Mouse (Mus musculus) lung, adult 10 weeks (tissue): ENCODE measurements around the gene Ecel1. TPM values are rescaled to one million over a fixed set of nuclear protein-coding genes. Genes with fewer than 3 reads are reported as not detected.

ENCODE experiments used
- polyA plus RNA-seq: library from polyadenylated mRNA; stranded (reverse); fragments of 350-450 nt; fragmentation: Illumina TruSeq; extraction: RNeasy Lipid Tissue Mini Kit (QIAGEN cat#74804); gene quantifications from one replicate; pipeline ENCODE4 v1.2.3, GENCODE M21; 2014; ENCODE audit warnings: low read depth, low replicate concordance; ENCODE audit not compliant: insufficient read depth

Ecel1 gene
- not detected for polyA plus RNA-seq

GRCm38 (mm10) chr1:87156199-87156587 is at the start of gene Ecel1:
Gene Ecel1, minus strand, starts transcription at chr1:87156521.

GRCm38 (mm10) chr1:87204465-87204864 is 48.1 kb upstream of the Ecel1 start, which contains the start of gene Chrng:
Gene Chrng, plus strand, starts transcription at chr1:87204657.

GRCm38 (mm10) chr1:87190429-87190828 is 34.1 kb upstream of the Ecel1 start, which contains the start of gene Chrnd:
Gene Chrnd, plus strand, starts transcription at chr1:87190607.

GRCm38 (mm10) chr1:87183013-87183412 is 26.7 kb upstream of the Ecel1 start, which contains the start of gene Prss56:
Gene Prss56, plus strand, starts transcription at chr1:87183313.

GRCm38 (mm10) chr1:87124673-87125072 is 31.6 kb downstream of the Ecel1 start, which contains the start of gene Akp3:
Gene Akp3, plus strand, starts transcription at chr1:87124973.

GRCm38 (mm10) chr1:87101411-87101810 is 54.9 kb downstream of the Ecel1 start, which contains the start of gene Alpi:
Gene Alpi, minus strand, starts transcription at chr1:87101606.

Other genes starting within 250 kb of the Ecel1 start
- gene Alppl2, start 66.6 kb downstream of the Ecel1 start, polyA plus RNA-seq = not detected
- not detected for gene Alpi, start 54.9 kb downstream of the Ecel1 start, polyA plus RNA-seq
- gene Akp3, start 31.5 kb downstream of the Ecel1 start, polyA plus RNA-seq = not detected
- gene Prss56, start 26.8 kb upstream of the Ecel1 start, polyA plus RNA-seq = not detected
- gene Chrnd, start 34.1 kb upstream of the Ecel1 start, polyA plus RNA-seq = not detected
- gene Chrng, start 48.1 kb upstream of the Ecel1 start, polyA plus RNA-seq = not detected
- gene Eif4e2, start 57.4 kb upstream of the Ecel1 start, polyA plus RNA-seq = 40.2 TPM
- gene Efhd1, start 107.8 kb upstream of the Ecel1 start, polyA plus RNA-seq = 1.1 TPM
- gene Gigyf2, start 170.5 kb upstream of the Ecel1 start, polyA plus RNA-seq = 15.7 TPM
- 11.0 TPM for gene Kcnj13, start 238.2 kb upstream of the Ecel1 start, polyA plus RNA-seq